16 mouse cellular contexts compared by ENCODE assay signal in genomic region chr8:12822892-12823291, GRCm38 (mm10).
"Had no signal": no experiment of that assay in that cellular context is flagged by ENCODE, and none has a peak within 500 bp of the region (broad histone marks: within the 10 kb centered on the region; RNA-seq: fewer than 3 reads in every experiment).

No protein-coding gene starts in this region.

- H3K27ac ChIP-seq: limb, embryonic 12.5 days; liver, embryonic 12.5 days; midbrain, embryonic 10.5 days; neural tube, embryonic 13.5 days; stomach, embryonic 15.5 days had no signal

- H3K9ac ChIP-seq: limb, embryonic 12.5 days; liver, embryonic 12.5 days; lung, embryonic 14.5 days; neural tube, embryonic 13.5 days; stomach, embryonic 15.5 days had no signal

- H3K9me3 ChIP-seq: limb, embryonic 12.5 days; liver, embryonic 12.5 days; midbrain, embryonic 10.5 days; neural tube, embryonic 13.5 days; stomach, embryonic 15.5 days had no signal

- H3K4me2 ChIP-seq: limb, embryonic 12.5 days; liver, embryonic 12.5 days; lung, embryonic 14.5 days; neural tube, embryonic 13.5 days; stomach, embryonic 15.5 days had no signal

- H3K4me3 ChIP-seq: limb, embryonic 12.5 days; liver, embryonic 12.5 days; midbrain, embryonic 10.5 days; neural tube, embryonic 13.5 days; stomach, embryonic 15.5 days had no signal

- DNase-seq: kidney, adult 11 months; kidney, postnatal 25 days; layer of hippocampus, adult 9-11 months; layer of hippocampus, postnatal 36 days; lung, embryonic 14.5 days; lung, postnatal 10 days; lung, postnatal 4 days; retina, postnatal 1 day; thymus, adult 2 months; thymus, postnatal 36 days had no signal

- H3K27me3 ChIP-seq: limb, embryonic 12.5 days; neural tube, embryonic 13.5 days; stomach, embryonic 15.5 days had no signal

- H3K4me1 ChIP-seq: limb, embryonic 12.5 days; stomach, embryonic 15.5 days had no signal

- ATAC-seq: liver, embryonic 12.5 days; midbrain, embryonic 16.5 days had no signal
